Mouse (Mus musculus): Measurements from ENCODE around the gene Lrmda.

Lrmda gene

DNA sequence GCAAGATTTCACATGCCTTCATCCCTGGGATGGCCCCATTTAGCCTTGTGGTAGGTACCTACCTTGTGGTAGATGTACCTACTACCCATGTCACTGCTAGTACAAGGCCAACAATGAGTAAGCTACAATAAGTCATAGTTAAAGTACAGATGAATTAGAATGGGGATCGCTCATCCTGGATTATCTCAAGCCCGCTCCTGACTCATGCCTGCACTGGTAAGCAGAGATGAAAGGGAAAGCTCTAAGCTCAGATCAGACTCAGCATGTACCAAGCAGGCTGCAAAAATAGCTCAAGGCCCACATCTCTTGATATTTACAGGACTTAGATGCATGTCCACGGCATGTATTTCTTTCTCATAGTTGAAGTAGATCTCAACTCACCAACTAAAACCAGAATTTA lies 979.4 kb downstream of the Lrmda start:
- DNase-seq: no peak

DNA sequence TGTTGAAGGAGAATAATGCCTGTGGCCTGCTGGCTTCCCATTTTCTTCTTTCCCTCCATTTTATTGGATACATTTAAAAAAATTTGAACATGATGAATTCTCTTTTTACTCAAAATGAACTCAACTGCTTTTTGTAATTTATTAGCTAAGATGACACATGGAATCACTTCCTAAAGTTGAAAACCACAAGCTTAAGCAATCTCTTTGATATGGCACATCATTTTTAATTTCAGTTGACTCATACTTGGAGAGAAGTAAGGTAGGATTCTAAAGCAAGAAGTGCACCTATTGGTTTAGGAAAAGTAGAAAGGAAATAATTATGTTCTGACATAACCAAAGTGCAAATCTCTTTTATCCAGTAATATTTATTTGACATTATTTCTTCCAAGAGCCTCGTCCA lies 992.5 kb downstream of the Lrmda start:
- DNase-seq: no peak

DNA sequence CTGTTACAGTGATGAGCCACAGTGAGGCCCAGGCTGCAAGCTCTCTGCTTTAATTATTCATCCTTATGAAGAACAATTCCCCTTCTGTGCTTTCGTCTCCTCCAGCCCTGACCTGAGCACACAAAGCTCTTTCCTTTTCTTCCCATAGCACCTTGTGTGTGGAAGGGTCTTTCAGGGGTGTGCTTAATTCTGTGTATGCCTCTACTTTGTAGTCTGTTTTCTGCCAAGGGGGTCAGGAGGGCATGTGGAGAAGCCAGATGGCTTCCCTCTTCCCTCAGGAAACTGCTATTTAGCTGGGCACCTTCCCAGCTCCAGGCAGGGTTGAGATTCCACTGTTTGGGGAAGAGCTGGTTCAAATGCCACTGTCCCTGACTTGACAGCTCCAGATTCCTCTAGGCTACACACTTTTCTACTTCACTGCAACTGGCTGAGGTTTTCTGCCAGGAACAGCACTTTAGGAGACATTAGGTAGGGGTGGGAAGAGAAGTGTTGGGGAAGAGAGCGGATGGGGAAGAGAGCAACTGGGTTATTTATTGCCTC lies 995.3 kb downstream of the Lrmda start:
- DNase-seq: peak; percentile 5

DNA sequence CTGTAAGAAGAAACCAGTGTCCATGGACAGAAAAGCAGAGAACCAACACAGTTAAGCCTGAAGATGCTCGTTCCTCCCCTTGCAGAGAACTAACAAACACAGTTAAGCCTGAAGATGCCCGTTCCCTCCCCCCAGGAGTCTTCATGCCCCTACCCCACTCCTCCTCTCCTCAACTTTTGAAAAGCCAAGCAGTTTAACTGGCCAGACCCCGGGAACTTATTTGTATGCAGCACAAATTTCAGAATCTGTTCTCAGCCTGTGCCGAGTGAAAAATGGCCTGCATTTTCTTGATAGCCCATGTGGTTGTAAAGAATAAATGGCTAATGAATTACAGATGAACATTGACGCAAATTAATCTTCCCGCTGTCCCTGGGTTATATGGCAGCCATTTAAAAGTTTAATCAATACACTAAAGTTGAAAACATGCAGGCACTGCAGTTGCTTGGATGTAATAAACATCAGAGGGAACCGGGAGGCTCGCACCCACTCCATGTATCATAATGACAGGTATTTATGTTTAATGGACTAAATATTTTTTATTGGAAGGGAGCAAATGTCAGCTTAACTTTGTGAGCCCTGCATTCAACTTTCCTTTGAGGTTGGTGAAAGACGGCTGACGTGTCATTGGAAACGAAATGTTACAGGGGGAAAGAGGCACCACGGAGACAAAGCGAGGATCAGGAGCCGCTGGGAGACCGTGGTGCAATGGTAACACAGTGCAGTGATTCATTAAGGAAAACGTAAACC lies 996.0 kb downstream of the Lrmda start:
- DNase-seq: no peak

DNA sequence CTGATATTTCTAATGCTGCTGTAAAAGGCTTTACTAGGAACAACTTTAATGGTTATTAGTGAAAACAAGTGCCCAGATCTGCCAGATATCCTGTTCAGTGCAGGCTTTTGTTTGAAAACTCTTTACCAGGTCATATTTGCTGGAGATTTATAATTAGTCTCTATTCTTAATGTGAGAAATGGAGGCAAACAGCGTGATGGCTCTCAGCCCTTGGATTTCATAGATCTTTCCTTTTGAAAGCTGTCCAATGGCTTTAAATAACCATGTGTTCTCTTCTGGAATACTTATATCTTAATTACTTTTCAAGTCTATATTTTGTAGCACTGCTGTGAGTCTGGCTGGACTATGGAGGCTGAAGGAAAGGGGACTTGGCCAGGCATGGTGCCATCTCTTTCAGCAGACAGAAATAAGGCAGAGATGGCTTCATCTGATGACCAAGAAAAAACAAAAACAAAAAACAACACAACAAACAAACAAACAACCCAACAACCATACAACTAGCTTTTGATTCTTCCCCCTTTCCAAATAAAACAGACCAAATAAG lies 996.6 kb downstream of the Lrmda start:
- no peak for DNase-seq

DNA sequence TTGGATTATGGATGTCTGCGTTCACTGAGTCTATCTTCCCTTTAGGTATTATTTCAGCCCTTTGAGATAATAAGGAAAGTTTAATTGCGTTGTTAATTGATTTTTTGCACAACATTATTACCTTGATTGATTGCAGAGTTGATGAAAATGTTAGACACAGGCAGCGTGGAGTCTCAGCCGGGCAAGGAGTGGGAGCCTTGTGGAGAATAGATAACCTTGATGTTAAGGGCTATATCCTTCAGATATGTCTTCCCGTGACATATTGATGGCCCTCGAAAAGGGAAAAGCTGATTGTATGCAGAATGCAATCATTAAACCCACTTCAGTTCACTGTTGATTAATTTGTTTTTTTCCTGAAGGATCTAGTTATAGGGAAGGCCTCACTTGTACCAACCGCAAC lies 1021.5 kb downstream of the Lrmda start:
- DNase-seq: no peak

DNA sequence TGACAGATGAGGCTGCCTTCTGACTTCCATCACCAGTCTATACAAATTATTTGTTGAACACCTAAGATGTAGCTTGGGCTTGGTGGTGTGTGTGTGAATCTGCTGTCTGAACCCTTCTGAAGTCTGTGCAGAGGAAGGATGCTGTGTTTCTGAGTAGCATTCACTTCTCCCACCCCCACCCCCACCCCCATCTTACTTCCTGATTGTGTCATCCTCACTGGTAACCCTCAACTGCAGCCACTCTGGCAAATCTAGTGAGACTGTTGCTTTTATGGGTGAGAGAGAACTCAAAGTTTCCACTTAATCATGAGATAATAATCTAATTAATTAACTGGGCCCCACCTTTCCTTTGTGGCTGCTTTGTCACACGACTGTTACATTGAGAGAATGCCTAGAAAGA lies 1025.8 kb downstream of the Lrmda start:
- DNase-seq: no peak

DNA sequence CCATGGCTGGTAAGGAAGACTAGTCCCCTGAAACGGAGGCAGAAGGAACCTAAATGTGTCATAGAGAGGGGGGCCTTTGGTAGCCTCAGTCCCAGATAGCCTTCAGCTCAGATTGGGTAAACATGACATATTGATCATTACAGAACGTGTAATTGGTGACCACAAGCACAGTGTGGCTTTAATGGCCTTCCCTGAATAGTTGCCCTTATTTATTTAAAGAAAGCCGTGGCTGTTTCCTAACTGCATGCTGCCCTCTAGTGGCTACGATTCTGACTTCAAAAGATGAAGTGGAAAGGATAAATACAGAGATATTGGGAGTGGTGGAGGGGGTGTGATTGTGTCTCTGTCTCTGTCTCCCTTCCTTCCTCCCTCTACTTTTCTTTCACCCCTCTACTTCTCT lies 1026.8 kb downstream of the Lrmda start:
- DNase-seq: peak; percentile 66

DNA sequence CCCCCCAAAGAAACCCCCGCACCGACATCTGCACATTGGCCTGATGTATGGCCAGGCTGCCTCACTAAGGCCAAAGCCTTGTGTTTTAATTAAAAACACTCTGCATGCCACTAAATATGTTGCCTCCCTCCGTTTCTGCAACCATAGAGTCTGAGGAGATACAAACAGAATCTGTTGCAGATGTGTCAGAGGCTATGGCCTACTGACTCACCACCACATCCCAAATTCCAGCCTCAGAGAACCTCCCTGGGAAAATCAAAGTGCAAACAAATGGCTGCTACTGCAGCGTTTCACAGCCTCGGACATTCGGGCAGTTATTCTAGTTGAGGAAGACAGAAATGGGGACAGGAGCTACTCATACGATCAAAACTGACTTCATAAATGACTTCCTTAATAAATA lies 1031.9 kb downstream of the Lrmda start:
- no peak for DNase-seq

DNA sequence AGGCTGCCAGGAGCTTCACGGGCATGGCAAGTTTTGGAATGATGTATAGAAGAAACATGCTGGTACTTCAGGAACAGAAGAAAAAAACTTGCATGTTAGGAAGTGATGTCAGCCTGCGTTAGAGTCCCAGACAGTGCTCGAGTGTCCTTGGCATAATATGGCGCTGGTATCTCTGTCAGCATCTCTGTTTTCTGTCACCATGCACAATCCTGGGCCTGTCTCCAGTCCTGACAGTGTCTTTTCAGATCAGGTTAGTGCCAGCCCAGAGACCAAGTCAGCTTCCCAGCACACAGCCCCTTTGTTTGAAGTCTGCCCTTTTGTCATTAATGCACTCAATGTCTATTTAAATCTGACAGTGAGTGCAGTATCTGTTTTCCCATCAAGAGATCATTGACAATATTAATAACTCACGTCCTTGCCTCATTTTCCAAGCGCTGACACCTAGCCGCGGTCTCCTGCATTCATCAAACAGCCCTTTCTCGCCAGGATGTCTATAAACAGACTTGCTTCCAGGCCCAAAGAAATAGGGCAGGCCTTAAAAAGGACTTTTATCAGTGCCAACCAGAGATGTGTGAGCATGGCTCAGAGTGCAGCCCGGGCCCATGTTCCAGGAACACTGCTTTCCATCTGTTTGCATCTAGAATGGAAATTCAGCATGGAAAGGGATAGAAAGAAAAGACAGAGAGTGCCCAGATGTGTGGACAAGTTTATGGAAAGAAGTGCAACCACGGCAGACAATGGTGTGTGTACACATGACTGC lies 1033.5 kb downstream of the Lrmda start:
- DNase-seq: no peak

DNA sequence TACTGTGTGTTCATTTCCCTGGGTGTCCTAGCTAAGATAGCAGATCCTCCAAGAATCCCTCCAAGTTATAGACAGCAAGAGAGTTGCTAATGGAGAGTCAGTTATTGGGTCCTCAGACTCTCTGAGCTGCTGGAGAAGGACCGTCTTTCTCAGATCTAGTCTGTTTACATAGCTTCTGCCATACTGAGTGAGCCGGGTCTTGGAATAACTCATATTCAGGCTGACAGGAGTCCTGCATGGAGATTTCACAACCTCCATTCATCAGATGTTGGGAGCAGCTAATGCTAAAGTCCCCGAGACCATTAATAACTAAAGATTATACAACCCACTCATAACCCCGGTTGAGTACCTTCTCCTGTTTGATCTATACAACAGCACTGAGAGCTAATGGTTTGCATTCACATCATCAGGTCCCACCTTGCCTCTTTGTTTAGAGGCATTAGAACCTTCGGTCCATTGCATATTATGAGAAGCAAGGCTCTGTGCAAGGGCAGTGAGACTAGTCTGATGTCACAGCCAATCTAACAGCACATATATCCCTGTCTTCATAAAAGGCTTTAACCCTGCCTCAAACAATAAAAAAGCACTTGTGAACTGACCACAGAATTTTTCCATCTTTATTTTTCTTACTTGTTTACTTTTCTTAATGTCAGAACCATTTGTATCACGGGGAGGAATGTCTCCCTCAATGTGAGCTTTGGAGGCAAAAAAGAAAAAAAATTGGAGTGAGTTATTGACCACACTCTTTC lies 1037.9 kb downstream of the Lrmda start:
- no peak for DNase-seq

DNA sequence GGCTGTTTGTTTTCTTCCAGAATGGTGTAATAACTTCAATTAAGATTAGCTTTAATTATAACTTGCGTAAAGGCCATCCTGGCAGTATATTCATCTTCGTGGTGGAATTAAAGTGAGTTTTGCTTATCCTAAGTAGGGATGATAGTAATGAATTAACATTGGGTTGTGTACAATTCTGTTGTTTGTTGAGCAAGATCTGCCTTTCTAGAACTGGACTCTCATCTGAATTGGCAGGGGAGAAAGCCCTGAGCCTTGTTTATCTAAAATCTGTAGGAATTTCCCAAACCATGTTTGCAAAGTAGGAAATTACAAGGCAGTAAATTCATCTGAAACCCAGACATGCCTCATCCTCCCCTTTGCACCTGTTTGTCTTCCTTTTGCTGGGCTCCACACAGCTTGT lies 1038.5 kb downstream of the Lrmda start:
- no peak for DNase-seq

DNA sequence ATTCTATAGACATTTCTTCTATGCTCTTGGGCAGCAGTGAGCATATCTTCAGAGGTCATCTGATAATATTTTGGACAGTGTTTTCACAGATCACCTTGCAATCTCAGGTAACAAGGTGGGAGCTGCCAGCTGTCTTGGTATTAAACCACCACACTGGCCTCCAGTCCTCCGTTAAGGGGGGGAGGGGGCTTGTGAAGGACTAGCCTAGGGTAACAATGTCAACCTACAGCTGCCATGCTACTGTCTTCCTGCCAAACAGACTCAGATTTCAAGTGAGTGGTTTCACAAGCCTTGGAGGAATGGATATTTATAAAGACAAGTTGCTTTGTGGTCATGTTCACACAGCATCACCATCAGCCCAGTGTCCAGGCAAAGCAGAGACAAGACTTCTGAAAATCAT lies 1059.2 kb downstream of the Lrmda start:
- no peak for DNase-seq

DNA sequence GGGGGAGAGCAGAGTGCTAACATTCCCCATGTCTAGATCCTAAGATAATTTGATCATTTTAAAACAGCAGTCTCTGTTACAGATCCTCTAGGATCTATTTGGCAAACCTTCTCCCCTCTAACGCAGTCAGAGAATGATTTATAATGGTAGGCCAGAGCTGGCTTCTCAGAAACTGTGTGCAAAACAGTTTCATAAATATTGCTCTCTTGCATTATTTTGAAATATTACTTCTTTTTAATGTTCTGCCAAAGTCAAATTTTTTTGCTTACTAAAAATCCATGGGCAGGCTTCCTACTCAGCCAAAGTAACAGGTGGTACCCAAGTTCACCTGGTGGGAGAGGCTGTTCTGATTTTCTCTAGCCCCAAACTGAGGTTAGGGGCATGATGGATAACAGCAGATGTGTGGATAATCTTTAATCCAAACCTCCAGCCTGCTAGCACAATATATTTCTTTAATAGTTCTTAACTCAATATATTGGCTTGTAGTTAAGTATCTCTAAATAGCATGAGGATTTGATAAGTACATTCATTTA lies 1064.8 kb downstream of the Lrmda start:
- DNase-seq: no peak

DNA sequence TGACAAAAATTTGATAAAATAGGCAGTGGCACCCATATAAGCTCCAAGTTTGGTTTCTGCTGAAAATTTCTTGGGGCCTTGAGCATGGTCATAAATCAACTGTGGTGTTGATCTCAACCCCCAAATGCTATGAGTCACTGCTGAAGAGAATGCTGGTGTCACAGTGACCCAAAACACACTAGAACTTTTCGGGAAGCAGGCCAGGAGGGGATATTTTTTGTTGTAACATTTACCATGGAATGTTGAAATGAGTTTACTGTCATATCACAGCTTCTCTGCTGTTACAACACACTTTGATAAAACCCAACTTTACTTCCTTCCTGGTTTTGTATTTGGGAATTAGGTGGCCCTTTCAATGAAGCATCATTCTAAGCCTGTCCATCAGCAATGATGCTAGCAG lies 1065.3 kb downstream of the Lrmda start:
- DNase-seq: no peak

DNA sequence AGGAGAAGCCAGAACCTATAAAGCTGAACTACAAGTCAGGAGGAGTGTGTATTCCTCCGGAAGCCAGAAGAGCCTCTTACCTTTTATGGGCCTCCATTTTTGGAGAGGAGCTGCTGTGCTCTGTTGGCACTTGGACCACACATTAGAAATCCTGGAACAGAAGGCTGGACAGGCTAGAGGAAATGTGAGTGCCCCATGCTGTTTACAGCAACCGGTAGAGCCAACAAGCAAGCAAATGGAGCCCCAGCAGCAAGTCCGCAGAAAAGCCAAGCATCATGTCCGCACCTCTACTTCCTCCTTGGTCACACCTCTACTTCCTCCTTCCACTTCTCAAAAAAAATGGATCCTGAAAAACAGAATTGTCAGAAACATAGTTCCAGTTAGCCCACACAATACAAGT lies 1073.8 kb downstream of the Lrmda start:
- no peak for DNase-seq

DNA sequence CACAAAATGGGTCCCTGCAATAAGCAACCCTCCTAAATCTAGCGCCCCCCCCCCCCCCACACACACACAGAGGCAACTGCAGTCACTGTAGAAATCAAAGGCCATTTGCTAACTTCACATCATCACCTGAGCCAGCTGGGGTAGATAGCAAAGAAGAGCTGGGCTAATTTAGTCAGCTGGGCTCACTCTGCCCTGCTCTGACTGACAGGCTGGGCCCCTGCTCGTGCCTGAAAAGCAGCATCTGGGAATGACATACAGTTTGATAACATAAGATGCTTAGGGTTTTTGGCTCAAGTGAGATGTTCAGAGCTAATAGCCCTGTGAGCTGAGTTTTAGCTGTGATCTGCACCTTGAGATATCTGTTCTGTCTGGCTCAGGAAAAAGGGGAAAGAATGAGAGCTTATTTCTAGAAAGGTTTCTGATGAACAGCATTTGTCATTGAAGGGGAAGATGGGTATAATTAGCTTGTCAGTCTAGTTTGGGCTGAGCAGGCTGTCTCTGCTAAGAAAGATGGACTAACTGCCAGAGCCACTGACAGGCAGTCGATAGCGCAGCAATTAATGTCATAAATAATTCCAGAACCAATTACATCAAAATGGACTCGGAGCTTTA lies 1075.1 kb downstream of the Lrmda start:
- DNase-seq: no peak

DNA sequence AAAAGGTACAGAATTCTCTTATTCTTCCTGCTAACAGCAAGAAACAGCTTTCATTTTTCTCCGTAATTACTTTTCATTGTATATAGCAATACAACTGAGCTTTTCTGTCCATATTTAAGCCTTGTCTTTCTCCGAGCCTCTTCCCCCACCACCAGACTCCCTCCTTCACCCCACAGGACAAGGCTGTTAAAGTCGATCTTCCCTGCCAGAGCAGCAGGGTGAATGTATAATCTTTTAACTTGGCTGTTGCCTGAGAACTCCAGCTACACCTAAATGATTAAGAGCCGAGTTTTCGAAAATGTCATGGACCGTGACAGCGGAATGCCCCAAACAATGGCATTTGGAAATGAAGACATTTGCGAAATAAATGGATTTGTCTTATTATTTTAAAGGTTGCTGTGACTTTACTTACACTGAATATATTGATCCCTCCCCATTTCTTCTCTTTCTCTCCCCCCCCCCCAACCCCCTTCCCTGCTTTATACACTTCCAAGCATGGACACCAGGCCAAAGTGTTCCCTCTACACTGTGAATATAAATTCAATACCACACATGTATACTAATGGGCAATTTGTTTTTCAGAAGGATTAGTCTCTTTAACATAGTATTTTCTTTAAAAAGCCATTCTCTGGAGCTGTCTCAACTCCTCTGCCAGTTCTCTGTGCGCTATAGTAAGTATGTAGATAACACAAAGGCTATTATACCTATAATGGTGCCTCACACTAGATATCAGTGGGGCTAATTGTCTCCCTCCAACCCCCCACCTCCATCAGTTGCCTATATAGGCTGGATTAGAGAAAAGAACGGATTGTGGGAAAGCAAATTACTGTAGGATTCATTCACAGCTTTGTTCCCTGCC lies 1075.9 kb downstream of the Lrmda start:
- DNase-seq: no peak

DNA sequence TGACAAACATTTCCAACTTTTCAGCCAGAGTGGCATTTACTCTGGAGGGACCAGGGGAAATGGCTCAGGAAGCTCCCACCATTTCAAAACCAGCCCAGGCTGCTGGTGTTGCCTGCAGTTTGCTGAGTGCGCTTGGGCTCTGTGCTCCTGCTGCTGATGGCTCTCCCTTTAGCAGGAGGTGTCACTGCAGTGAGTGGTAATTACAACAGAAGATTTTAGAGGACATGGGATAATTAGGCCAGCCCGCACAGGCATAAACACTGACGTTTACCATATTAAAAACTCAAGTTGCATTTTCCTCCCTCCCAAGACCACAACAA lies 1076.5 kb downstream of the Lrmda start:
- no peak for DNase-seq

DNA sequence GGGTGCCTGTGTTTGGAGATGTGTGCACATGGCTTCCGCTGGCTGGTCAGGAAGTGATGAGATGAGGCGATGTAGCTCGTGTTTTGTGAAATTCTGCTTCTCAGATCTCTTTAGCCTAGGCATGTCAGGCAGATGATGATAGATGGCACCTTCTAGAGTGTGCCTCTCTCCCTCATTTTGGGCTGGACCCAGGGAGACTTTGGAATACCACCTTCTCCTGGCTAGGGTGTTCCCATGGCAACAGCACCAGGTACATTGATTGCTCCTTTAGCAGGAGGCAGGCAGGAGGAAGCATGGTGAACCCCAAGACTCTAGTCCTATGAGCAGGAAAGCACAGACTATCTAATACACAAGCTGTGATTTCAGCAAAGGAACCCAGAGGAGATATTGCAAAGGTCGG lies 1076.9 kb downstream of the Lrmda start:
- DNase-seq: no peak
